Mouse (Mus musculus) cerebellum, adult 2 months (tissue): Measurements from ENCODE around the gene Slc30a4. TPM values are rescaled to one million over a fixed set of nuclear protein-coding genes. Genes with fewer than 3 reads are reported as not detected.

Experiments
- DNase-seq, 2 experiments: peaks; one replicate each; pipeline ENCODE4 v3.0.0; 2021
- H3K27ac ChIP-seq: fragments of 200-500 bp; 2 replicates; pipeline ENCODE4 v1.5.1; 2012; ENCODE audit warnings: low read length, control low read depth, inconsistent platforms; ENCODE audit not compliant: insufficient read depth
- H3K27me3 ChIP-seq: fragments of 200-500 bp; 2 replicates; pipeline ENCODE4 v1.6.1; 2012; ENCODE audit warnings: inconsistent platforms, mild to moderate bottlenecking, low read length, moderate library complexity; ENCODE audit not compliant: control insufficient read depth, insufficient read depth
- H3K4me1 ChIP-seq: fragments of 200-500 bp; 2 replicates; pipeline ENCODE4 v1.6.1; 2011; ENCODE audit warnings: low read length; ENCODE audit not compliant: control insufficient read depth, insufficient read depth
- H3K4me3 ChIP-seq: fragments of 200-500 bp; replicated peaks from 2 replicates; pipeline ENCODE3; 2011; ENCODE audit warnings: mild to moderate bottlenecking, low read depth, low read length, control low read depth; ENCODE audit not compliant: insufficient read depth
- CTCF ChIP-seq: fragments of 200-500 bp; IDR thresholded peaks from 2 replicates; pipeline ENCODE4 v1.5.1; 2011; ENCODE audit warnings: low read depth, mild to moderate bottlenecking, control low read depth, low read length, moderate library complexity, borderline replicate concordance; ENCODE audit not compliant: insufficient read depth
- POLR2A ChIP-seq: fragments of 200-500 bp; IDR thresholded peaks from 2 replicates; pipeline ENCODE4 v1.6.1; 2011; ENCODE audit warnings: low read length, control low read depth, borderline replicate concordance; ENCODE audit not compliant: insufficient read depth
- WGBS: fragments of 180-500 bp; shearing (Covaris S2); methylation state at CpG from one replicate; pipeline ENCODE4 v1.1.7; 2018; 5-methylcytosine and 5-hydroxymethylcytosine counted together
- polyA plus RNA-seq: library from polyadenylated mRNA; depleted of rRNA; stranded (reverse); fragments of >200 nt; gene quantifications from 2 replicates; pipeline ENCODE4 v1.2.3, GENCODE M21; 2012; rRNA removed

The Slc30a4 gene
- polyA plus RNA-seq = 18.4 and 19.6 TPM in 2 replicates

GRCm38 (mm10) chr2:122702181-122703036 lies at the start of gene Slc30a4:
Gene Slc30a4, minus strand, starts transcription at chr2:122702663.
- Histone ChIP-seq H3K27ac (peak within 1 kb of the TSS; percentile 57; the same call in 1 of the 2 replicates), H3K4me1 (peaks cover 5% of the 10 kb centered on the region; the same call in 1 of the 2 replicates), H3K4me3 (peak within 1 kb of the TSS; percentile 90), H3K27me3 (no peaks in the 10 kb centered on the region)
- DNase-seq = peak; percentile 79 to 83
- WGBS = under 1% methylated on average over 106 of the region's 111 CpGs
- no peak for TF ChIP-seq CTCF
- TF ChIP-seq POLR2A = peak; percentile 48; the same call in 1 of the 2 replicates

GRCm38 (mm10) chr2:122746461-122746860 lies 44.0 kb upstream of the Slc30a4 start:
- 73% methylated on average over 9 of the region's 9 CpGs for WGBS
- TF ChIP-seq POLR2A (no peak), CTCF (no peak)
- H3K27ac ChIP-seq = no peak overlapping the region
- no peaks in the 10 kb centered on the region for H3K27me3 ChIP-seq
- DNase-seq = no peak
- H3K4me3 ChIP-seq = no peak overlapping the region
- no peaks in the 10 kb centered on the region for H3K4me1 ChIP-seq

GRCm38 (mm10) chr2:122739023-122739422 lies 36.6 kb upstream of the Slc30a4 start:
- Histone ChIP-seq H3K4me1 (peaks cover 3% of the 10 kb centered on the region; the same call in 1 of the 2 replicates), H3K27me3 (no peaks in the 10 kb centered on the region), H3K27ac (peak overlapping the region; percentile 61; the same call in 1 of the 2 replicates), H3K4me3 (peak overlapping the region; percentile 97)
- TF ChIP-seq CTCF = no peak
- no peak for TF ChIP-seq POLR2A
- 11% methylated on average over 7 of the region's 7 CpGs for WGBS
- DNase-seq = peak in 1 of 2 experiments; percentile 16

- H3K4me1 ChIP-seq = peaks cover 3% of the 10 kb centered on the region; the same call in 1 of the 2 replicates
- under 1% methylated on average over 57 of the region's 59 CpGs for WGBS
- peak within 1 kb of the TSS; percentile 97 for H3K4me3 ChIP-seq
- no peaks in the 10 kb centered on the region for H3K27me3 ChIP-seq
- TF ChIP-seq POLR2A (peak; percentile 66; the same call in 1 of the 2 replicates), CTCF (no peak)
- H3K27ac ChIP-seq = peak within 1 kb of the TSS; percentile 61
- DNase-seq = peak; percentile 93 to 94
Observed at GRCm38 (mm10) chr2:122737894-122738830, 35.7 kb upstream of the Slc30a4 start, which contains the start of gene Bloc1s6. Gene Bloc1s6, plus strand, starts transcription at chr2:122738503.

- no peak for TF ChIP-seq POLR2A
- no peak for TF ChIP-seq CTCF
Observed at GRCm38 (mm10) chr2:122731456-122731855, 29.0 kb upstream of the Slc30a4 start.

GRCm38 (mm10) chr2:122725604-122726003 lies 23.1 kb upstream of the Slc30a4 start:
- Histone ChIP-seq H3K27me3 (no peaks in the 10 kb centered on the region), H3K4me1 (no peaks in the 10 kb centered on the region), H3K27ac (no peak overlapping the region), H3K4me3 (no peak overlapping the region)
- TF ChIP-seq CTCF (peak; percentile 27; the same call in 1 of the 2 replicates), POLR2A (no peak)
- 63% methylated on average over 10 of the region's 10 CpGs for WGBS
- no peak for DNase-seq

More at GRCm38 (mm10) chr2:122731456-122731855, 29.0 kb upstream of the Slc30a4 start:
- Histone ChIP-seq H3K4me1 (no peaks in the 10 kb centered on the region), H3K4me3 (no peak overlapping the region), H3K27me3 (no peaks in the 10 kb centered on the region), H3K27ac (no peak overlapping the region)
- 29% methylated on average over 2 of the region's 2 CpGs for WGBS
- no peak for DNase-seq

- no peak for DNase-seq
- WGBS = 73% methylated on average over 3 of the region's 3 CpGs
- H3K27me3 ChIP-seq = no peaks in the 10 kb centered on the region
- H3K4me1 ChIP-seq = no peaks in the 10 kb centered on the region
- no peak for TF ChIP-seq POLR2A
- TF ChIP-seq CTCF = no peak
- no peak overlapping the region for H3K4me3 ChIP-seq
- no peak overlapping the region for H3K27ac ChIP-seq
Observed at GRCm38 (mm10) chr2:122720564-122720963, 18.1 kb upstream of the Slc30a4 start.
